Mouse (Mus musculus) ES-E14 (cell line): Measurements from ENCODE around the gene Olfr390.

Experiments used
- CHD2 ChIP-seq: IDR thresholded peaks from 2 replicates; pipeline ENCODE4 v1.6.1; 2014; ENCODE audit warnings: mild to moderate bottlenecking, low read depth, low read length, inconsistent platforms
- HCFC1 ChIP-seq: IDR thresholded peaks from 2 replicates; pipeline ENCODE4 v1.6.1; 2012; ENCODE audit warnings: low read length, inconsistent platforms, borderline replicate concordance; ENCODE audit not compliant: insufficient read depth
- MAFK ChIP-seq: IDR thresholded peaks from 2 replicates; pipeline ENCODE4 v1.6.1; 2014; ENCODE audit warnings: mild to moderate bottlenecking, low read depth, low read length, inconsistent platforms; ENCODE audit not compliant: insufficient read depth
- ZC3H11A ChIP-seq: IDR thresholded peaks from 2 replicates; pipeline ENCODE4 v1.6.1; 2012; ENCODE audit warnings: low read depth, mild to moderate bottlenecking, inconsistent platforms, low read length, borderline replicate concordance
- ZNF384 ChIP-seq: IDR thresholded peaks from 2 replicates; pipeline ENCODE4 v1.6.1; 2012; ENCODE audit warnings: low read depth, low read length, inconsistent platforms

DNA sequence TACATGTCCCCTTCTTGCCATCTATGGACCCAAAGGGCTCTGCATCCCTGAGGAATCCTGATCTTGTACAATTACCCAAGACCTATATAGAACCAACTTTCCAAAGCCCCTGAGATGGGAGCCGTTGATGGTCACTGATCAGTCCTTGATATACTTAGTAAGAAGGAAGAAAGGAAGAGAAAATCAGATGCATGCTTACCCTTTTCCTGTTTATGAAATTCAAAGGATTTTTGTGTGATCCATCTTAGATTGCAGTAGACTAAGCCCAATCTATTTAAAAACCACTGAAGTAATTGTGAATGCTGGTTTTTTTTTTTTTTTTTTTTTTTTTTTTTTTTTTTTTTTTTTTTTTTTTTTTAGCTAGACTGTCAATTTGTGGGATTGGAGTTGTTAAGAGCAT is 2.2 kb upstream of the Olfr390 start, which contains the start of gene Olfr389:
- TF ChIP-seq CHD2 (no peak), HCFC1 (no peak), MAFK (no peak), ZNF384 (peak; percentile 13; the same call in 1 of the 2 replicates), ZC3H11A (no peak)
